Mouse (Mus musculus) midbrain, embryonic 13.5 days (tissue): Measurements from ENCODE around the gene Fbxo21. TPM values are rescaled to one million over a fixed set of nuclear protein-coding genes. Genes with fewer than 3 reads are reported as not detected.
A peak's percentile ranks its signal among the peaks of the same experiment; 100 is the strongest.

Experiments
- ATAC-seq: fragments of 200-750 bp; cut with Nextera tagmentation; 2 replicates; pipeline ENCODE4 v1.8.0; 2017; ENCODE audit warnings: mild to moderate bottlenecking, moderate TSS enrichment, moderate library complexity
- H3K27ac ChIP-seq: fragments of 300-500 bp; sonication (generic); 2 replicates; pipeline ENCODE4 v1.5.1; 2015; ENCODE audit warnings: inconsistent platforms, mild to moderate bottlenecking, moderate library complexity
- H3K27me3 ChIP-seq: fragments of 300-500 bp; sonication (generic); 2 replicates; pipeline ENCODE4 v1.6.1; 2015; ENCODE audit warnings: mild to moderate bottlenecking, inconsistent platforms
- H3K36me3 ChIP-seq: fragments of 300-500 bp; sonication (generic); 2 replicates; pipeline ENCODE4 v1.6.1; 2015; ENCODE audit warnings: mild to moderate bottlenecking, inconsistent platforms
- H3K4me1 ChIP-seq: fragments of 300-500 bp; sonication (generic); replicated peaks from 2 replicates; pipeline ENCODE4 v1.6.1; 2015; ENCODE audit warnings: inconsistent platforms
- H3K4me2 ChIP-seq: fragments of 300-500 bp; sonication (generic); replicated peaks from 2 replicates; pipeline ENCODE4 v1.6.1; 2015; ENCODE audit warnings: moderate library complexity, mild to moderate bottlenecking, inconsistent platforms
- H3K4me3 ChIP-seq: fragments of 300-500 bp; sonication (generic); replicated peaks from 2 replicates; pipeline ENCODE4 v1.5.1; 2015; ENCODE audit warnings: mild to moderate bottlenecking, inconsistent platforms
- H3K9ac ChIP-seq: fragments of 300-500 bp; sonication (generic); replicated peaks from 2 replicates; pipeline ENCODE4 v1.6.1; 2015; ENCODE audit warnings: mild to moderate bottlenecking, inconsistent platforms
- H3K9me3 ChIP-seq: fragments of 300-500 bp; sonication (generic); 2 replicates; pipeline ENCODE4 v1.6.1; 2016; ENCODE audit warnings: mild to moderate bottlenecking, inconsistent platforms
- WGBS: fragments of 180-500 bp; shearing (Covaris S2); methylation state at CpG from one replicate; pipeline ENCODE4 v1.1.7; 2015; 5-methylcytosine and 5-hydroxymethylcytosine counted together
- polyA plus RNA-seq: library from polyadenylated mRNA; unstranded; fragments of >200 nt; fragmentation: Nextera tagmentation; extraction: Ambion mirVana; gene quantifications from 2 replicates; pipeline ENCODE4 v1.2.1, GENCODE M21; 2015

Gene Fbxo21
- polyA plus RNA-seq, 1 experiment from 2014 or later: 152 TPM

- Histone ChIP-seq H3K9me3 (no peaks in the 10 kb centered on the region), H3K4me1 (no peaks in the 10 kb centered on the region), H3K4me3 (no peak overlapping the region), H3K27ac (no peak overlapping the region), H3K27me3 (no peaks in the 10 kb centered on the region), H3K4me2 (no peak overlapping the region), H3K9ac (no peak overlapping the region), H3K36me3 (peaks cover 98% of the 10 kb centered on the region)
- no peak for ATAC-seq
- 81% methylated on average over 8 of the region's 8 CpGs for WGBS
Measured at GRCm38 (mm10) chr5:118004619-118005018, 28.1 kb downstream of the Fbxo21 start.

GRCm38 (mm10) chr5:118005728-118006127 is 29.2 kb downstream of the Fbxo21 start:
- Histone ChIP-seq H3K9ac (no peak overlapping the region), H3K27ac (no peak overlapping the region), H3K4me3 (no peak overlapping the region), H3K36me3 (peaks cover 96% of the 10 kb centered on the region), H3K27me3 (no peaks in the 10 kb centered on the region), H3K9me3 (no peaks in the 10 kb centered on the region), H3K4me1 (peaks cover 6% of the 10 kb centered on the region; the same call in 1 of the 2 replicates), H3K4me2 (no peak overlapping the region)
- 77% methylated on average over 1 of the region's 1 CpGs for WGBS
- no peak for ATAC-seq

- Histone ChIP-seq H3K4me3 (no peak overlapping the region), H3K4me1 (peaks cover 18% of the 10 kb centered on the region; the same call in 1 of the 2 replicates), H3K9ac (no peak overlapping the region), H3K36me3 (peaks cover 74% of the 10 kb centered on the region), H3K4me2 (no peak overlapping the region), H3K27ac (no peak overlapping the region), H3K9me3 (no peaks in the 10 kb centered on the region), H3K27me3 (no peaks in the 10 kb centered on the region)
- ATAC-seq: no peak
- 95% methylated on average over 13 of the region's 13 CpGs for WGBS
Measured at GRCm38 (mm10) chr5:118008344-118008743, 31.8 kb downstream of the Fbxo21 start.

- peak overlapping the region; percentile 15; the same call in 1 of the 2 replicates for H3K27ac ChIP-seq
- no peak overlapping the region for H3K4me3 ChIP-seq
- peaks cover 50% of the 10 kb centered on the region for H3K36me3 ChIP-seq
- no peak for ATAC-seq
- 0 out of 2 replicates have a peak overlapping the region, but pooled peaks have one; percentile 19 for H3K9ac ChIP-seq
- no peaks in the 10 kb centered on the region for H3K27me3 ChIP-seq
- no peak overlapping the region for H3K4me2 ChIP-seq
- no peaks in the 10 kb centered on the region for H3K9me3 ChIP-seq
- 84% methylated on average over 7 of the region's 7 CpGs for WGBS
- peaks cover 33% of the 10 kb centered on the region for H3K4me1 ChIP-seq
Measured at GRCm38 (mm10) chr5:118010872-118011271, 34.3 kb downstream of the Fbxo21 start.

- H3K27me3 ChIP-seq: no peaks in the 10 kb centered on the region
- H3K36me3 ChIP-seq: peaks cover 41% of the 10 kb centered on the region
- no peak overlapping the region; the same call in 1 of the 2 replicates for H3K9ac ChIP-seq
- WGBS: 68% methylated on average over 7 of the region's 7 CpGs
- H3K4me3 ChIP-seq: no peak overlapping the region
- no peak overlapping the region for H3K4me2 ChIP-seq
- H3K4me1 ChIP-seq: peaks cover 33% of the 10 kb centered on the region
- ATAC-seq: no peak
- no peaks in the 10 kb centered on the region for H3K9me3 ChIP-seq
- H3K27ac ChIP-seq: 0 out of 2 replicates have a peak overlapping the region, but pooled peaks have one; percentile 25
Measured at GRCm38 (mm10) chr5:118011796-118012195, 35.3 kb downstream of the Fbxo21 start.

- Histone ChIP-seq H3K27me3 (no peaks in the 10 kb centered on the region), H3K9me3 (no peaks in the 10 kb centered on the region), H3K4me1 (peaks cover 33% of the 10 kb centered on the region), H3K4me2 (no peak overlapping the region), H3K9ac (no peak overlapping the region), H3K36me3 (peaks cover 11% of the 10 kb centered on the region), H3K4me3 (no peak overlapping the region), H3K27ac (0 out of 2 replicates have a peak overlapping the region, but pooled peaks have one; percentile 19)
- WGBS: 22% methylated on average over 12 of the region's 12 CpGs
- peak; percentile 51 for ATAC-seq
Measured at GRCm38 (mm10) chr5:118015028-118015427, 38.5 kb downstream of the Fbxo21 start.

- Histone ChIP-seq H3K36me3 (peaks cover 4% of the 10 kb centered on the region), H3K9ac (no peak overlapping the region), H3K27me3 (no peaks in the 10 kb centered on the region), H3K4me2 (no peak overlapping the region), H3K4me1 (peaks cover 27% of the 10 kb centered on the region), H3K9me3 (no peaks in the 10 kb centered on the region), H3K27ac (no peak overlapping the region), H3K4me3 (no peak overlapping the region)
- 90% methylated on average over 2 of the region's 2 CpGs for WGBS
- ATAC-seq: no peak
Measured at GRCm38 (mm10) chr5:118015669-118016068, 39.1 kb downstream of the Fbxo21 start.

- no peak overlapping the region for H3K27ac ChIP-seq
- no peaks in the 10 kb centered on the region for H3K9me3 ChIP-seq
- 58% methylated on average over 5 of the region's 5 CpGs for WGBS
- no peak overlapping the region for H3K4me2 ChIP-seq
- no peak for ATAC-seq
- peaks cover 15% of the 10 kb centered on the region for H3K4me1 ChIP-seq
- no peak overlapping the region for H3K4me3 ChIP-seq
- no peaks in the 10 kb centered on the region for H3K27me3 ChIP-seq
- no peaks in the 10 kb centered on the region for H3K36me3 ChIP-seq
- no peak overlapping the region for H3K9ac ChIP-seq
Measured at GRCm38 (mm10) chr5:118017527-118017926, 41.0 kb downstream of the Fbxo21 start.

GRCm38 (mm10) chr5:118019905-118020304 is 43.4 kb downstream of the Fbxo21 start:
- no peaks in the 10 kb centered on the region for H3K36me3 ChIP-seq
- H3K27ac ChIP-seq: no peak overlapping the region
- no peak overlapping the region for H3K4me2 ChIP-seq
- H3K4me3 ChIP-seq: no peak overlapping the region
- H3K9ac ChIP-seq: no peak overlapping the region
- no peaks in the 10 kb centered on the region for H3K27me3 ChIP-seq
- H3K9me3 ChIP-seq: no peaks in the 10 kb centered on the region
- 75% methylated on average over 11 of the region's 11 CpGs for WGBS
- no peak for ATAC-seq
- peaks cover 8% of the 10 kb centered on the region for H3K4me1 ChIP-seq

GRCm38 (mm10) chr5:118023053-118023452 is 46.5 kb downstream of the Fbxo21 start:
- ATAC-seq: no peak
- no peak overlapping the region for H3K9ac ChIP-seq
- WGBS: 84% methylated on average over 3 of the region's 3 CpGs

GRCm38 (mm10) chr5:118025880-118026279 is 49.4 kb downstream of the Fbxo21 start:
- 2% methylated on average over 12 of the region's 12 CpGs for WGBS
- Histone ChIP-seq H3K9ac (peak overlapping the region; percentile 8; the same call in 1 of the 2 replicates), H3K4me3 (no peak overlapping the region), H3K9me3 (no peaks in the 10 kb centered on the region), H3K4me2 (peak overlapping the region; percentile 99; the same call in 1 of the 2 replicates), H3K27me3 (peaks cover 58% of the 10 kb centered on the region), H3K27ac (no peak overlapping the region), H3K4me1 (peaks cover 43% of the 10 kb centered on the region), H3K36me3 (no peaks in the 10 kb centered on the region)
- ATAC-seq: no peak

More at GRCm38 (mm10) chr5:118023053-118023452, 46.5 kb downstream of the Fbxo21 start:
- no peak overlapping the region for H3K4me3 ChIP-seq
- no peak overlapping the region for H3K27ac ChIP-seq
- H3K4me1 ChIP-seq: peaks cover 23% of the 10 kb centered on the region
- H3K27me3 ChIP-seq: peaks cover 30% of the 10 kb centered on the region
- H3K4me2 ChIP-seq: no peak overlapping the region
- H3K36me3 ChIP-seq: no peaks in the 10 kb centered on the region
- no peaks in the 10 kb centered on the region for H3K9me3 ChIP-seq

- Histone ChIP-seq H3K27ac (no peak overlapping the region), H3K27me3 (peaks cover 60% of the 10 kb centered on the region), H3K9me3 (no peaks in the 10 kb centered on the region), H3K4me3 (no peak overlapping the region), H3K36me3 (no peaks in the 10 kb centered on the region), H3K4me1 (peaks cover 45% of the 10 kb centered on the region), H3K9ac (peak overlapping the region; percentile 8; the same call in 1 of the 2 replicates), H3K4me2 (peak overlapping the region; percentile 99; the same call in 1 of the 2 replicates)
- no peak for ATAC-seq
- WGBS: under 1% methylated on average over 13 of the region's 13 CpGs
Measured at GRCm38 (mm10) chr5:118026343-118026742, 49.8 kb downstream of the Fbxo21 start.
